Mouse (Mus musculus) liver, adult 2 months (tissue): ENCODE results near the gene Ppp1r3g. TPM values are rescaled to one million over a fixed set of nuclear protein-coding genes. Genes with fewer than 3 reads are reported as not detected.

ENCODE experiments used
- DNase-seq: peaks from one replicate; pipeline ENCODE4 v3.0.0-alpha.2; 2011; ENCODE audit warnings: low read depth, low spot score; ENCODE audit errors: extremely low read depth
- H3K27ac ChIP-seq: fragments of 200-500 bp; replicated peaks from 2 replicates; pipeline ENCODE4 v1.5.1; 2012; ENCODE audit warnings: low read depth, mild to moderate bottlenecking, control low read depth, inconsistent platforms, low read length; ENCODE audit not compliant: insufficient read depth
- H3K27me3 ChIP-seq: fragments of 200-500 bp; 2 replicates; pipeline ENCODE4 v1.6.1; 2012; ENCODE audit warnings: mild to moderate bottlenecking, moderate library complexity, low read length, inconsistent platforms; ENCODE audit not compliant: control insufficient read depth, insufficient read depth
- H3K36me3 ChIP-seq: fragments of 200-500 bp; 2 replicates; pipeline ENCODE4 v1.6.1; 2012; ENCODE audit warnings: low read length, inconsistent platforms; ENCODE audit not compliant: control insufficient read depth, insufficient read depth
- H3K4me1 ChIP-seq: fragments of 200-500 bp; 2 replicates; pipeline ENCODE4 v1.6.1; 2011; ENCODE audit warnings: low read length; ENCODE audit not compliant: control insufficient read depth, insufficient read depth
- H3K4me3 ChIP-seq: fragments of 200-500 bp; 2 replicates; pipeline ENCODE4 v1.5.1; 2011; ENCODE audit warnings: low read depth, mild to moderate bottlenecking, control low read depth, low read length, moderate library complexity; ENCODE audit not compliant: insufficient read depth
- H3K79me2 ChIP-seq: fragments of 200-500 bp; 2 replicates; pipeline ENCODE4 v1.6.1; 2012; ENCODE audit warnings: inconsistent platforms, mild to moderate bottlenecking, low read length, moderate library complexity; ENCODE audit not compliant: control insufficient read depth, insufficient read depth
- H3K9ac ChIP-seq: fragments of 200-500 bp; 2 replicates; pipeline ENCODE4 v1.6.1; 2012; ENCODE audit warnings: low read depth, mild to moderate bottlenecking, control low read depth, inconsistent platforms, low read length
- CTCF ChIP-seq: fragments of 200-500 bp; IDR thresholded peaks from 2 replicates; pipeline ENCODE4 v1.5.1; 2011; ENCODE audit warnings: low read depth, low read length, control low read depth
- POLR2A ChIP-seq: fragments of 200-500 bp; IDR thresholded peaks from 2 replicates; pipeline ENCODE4 v1.6.1; 2011; ENCODE audit warnings: low read length, control low read depth; ENCODE audit not compliant: insufficient read depth; ENCODE audit errors: extremely low read depth
- WGBS: fragments of 180-500 bp; shearing (Covaris S2); methylation state at CpG from one replicate; pipeline ENCODE4 v1.1.7; 2018; 5-methylcytosine and 5-hydroxymethylcytosine counted together
- polyA plus RNA-seq: library from polyadenylated mRNA; depleted of rRNA; stranded (reverse); fragments of >200 nt; gene quantifications from 2 replicates; pipeline ENCODE4 v1.2.3, GENCODE M21; 2012
- total RNA-seq: library from RNA; depleted of rRNA; stranded (reverse); fragments of >200 nt; gene quantifications from 2 replicates; pipeline ENCODE4 v1.2.3, GENCODE M21; 2014

Gene Ppp1r3g
- total and polyA plus RNA-seq, 2 experiments, result 0.22 to 4.7 TPM

GRCm38 (mm10) chr13:35997606-35998005 lies 39.0 kb downstream of the Ppp1r3g start:
- DNase-seq, result no peak
- H3K9ac ChIP-seq, result no peak overlapping the region
- 96% methylated on average over 4 of the region's 4 CpGs for WGBS
- H3K27me3 ChIP-seq, result no peaks in the 10 kb centered on the region
- no peak overlapping the region for H3K27ac ChIP-seq
- H3K36me3 ChIP-seq, result no peaks in the 10 kb centered on the region
- TF ChIP-seq CTCF, result no peak
- H3K79me2 ChIP-seq, result no peaks in the 10 kb centered on the region; the same call in 1 of the 2 replicates
- H3K4me3 ChIP-seq, result no peak overlapping the region
- peaks cover 19% of the 10 kb centered on the region for H3K4me1 ChIP-seq

- Histone ChIP-seq H3K79me2 (no peaks in the 10 kb centered on the region; the same call in 1 of the 2 replicates), H3K36me3 (no peaks in the 10 kb centered on the region), H3K9ac (no peak overlapping the region), H3K4me3 (no peak overlapping the region), H3K4me1 (peaks cover 12% of the 10 kb centered on the region), H3K27ac (no peak overlapping the region; the same call in 1 of the 2 replicates), H3K27me3 (no peaks in the 10 kb centered on the region)
- no peak for DNase-seq
- TF ChIP-seq CTCF (no peak), POLR2A (no peak)
- 6% methylated on average over 1 of the region's 1 CpGs for WGBS
These were observed 42.2 kb downstream of the Ppp1r3g start for GRCm38 (mm10) chr13:36000798-36001197.

DNA sequence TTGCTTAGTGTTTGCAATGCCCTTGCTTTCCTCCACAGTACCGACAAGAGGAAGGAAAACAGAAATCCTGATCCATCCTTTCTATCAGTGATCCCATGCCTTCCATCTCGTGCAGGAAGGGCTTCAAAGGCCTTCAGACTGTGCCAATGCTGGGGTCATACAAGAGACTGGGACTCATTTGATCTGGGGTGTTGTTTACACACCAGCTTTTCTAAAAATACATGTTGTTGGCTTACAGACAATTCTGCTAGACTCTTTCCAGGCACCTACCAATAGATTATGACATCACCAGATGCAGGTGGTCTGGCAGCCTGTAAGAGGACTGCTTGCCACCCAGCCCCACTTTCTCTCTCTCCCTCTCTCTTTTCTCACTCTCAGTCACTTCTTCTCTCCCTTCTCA lies 51.3 kb downstream of the Ppp1r3g start:
- H3K4me3 ChIP-seq, result no peak overlapping the region
- no peaks in the 10 kb centered on the region; the same call in 1 of the 2 replicates for H3K79me2 ChIP-seq
- H3K36me3 ChIP-seq, result no peaks in the 10 kb centered on the region
- WGBS, result 7% methylated on average over 2 of the region's 2 CpGs
- no peak for TF ChIP-seq POLR2A
- no peak for TF ChIP-seq CTCF
- no peak overlapping the region for H3K27ac ChIP-seq
- no peak overlapping the region for H3K9ac ChIP-seq
- peaks cover 3% of the 10 kb centered on the region; the same call in 1 of the 2 replicates for H3K4me1 ChIP-seq
- DNase-seq, result peak; percentile 52
- H3K27me3 ChIP-seq, result no peaks in the 10 kb centered on the region

- H3K9ac ChIP-seq, result no peak overlapping the region
- TF ChIP-seq POLR2A (no peak), CTCF (no peak)
- DNase-seq, result peak; percentile 96
- WGBS, result 32% methylated on average over 3 of the region's 3 CpGs
- no peak overlapping the region for H3K4me3 ChIP-seq
- H3K79me2 ChIP-seq, result no peaks in the 10 kb centered on the region; the same call in 1 of the 2 replicates
- H3K4me1 ChIP-seq, result peaks cover 10% of the 10 kb centered on the region; the same call in 1 of the 2 replicates
- H3K27me3 ChIP-seq, result no peaks in the 10 kb centered on the region
- H3K27ac ChIP-seq, result no peak overlapping the region
- H3K36me3 ChIP-seq, result no peaks in the 10 kb centered on the region
These were observed 57.0 kb downstream of the Ppp1r3g start for GRCm38 (mm10) chr13:36015636-36016035.

GRCm38 (mm10) chr13:36018017-36018416 lies 59.4 kb downstream of the Ppp1r3g start:
- Histone ChIP-seq H3K9ac (no peak overlapping the region), H3K27me3 (no peaks in the 10 kb centered on the region), H3K79me2 (no peaks in the 10 kb centered on the region; the same call in 1 of the 2 replicates), H3K4me1 (peaks cover 12% of the 10 kb centered on the region; the same call in 1 of the 2 replicates), H3K4me3 (no peak overlapping the region), H3K27ac (no peak overlapping the region), H3K36me3 (no peaks in the 10 kb centered on the region)
- no peak for DNase-seq
- TF ChIP-seq CTCF, result no peak
- no peak for TF ChIP-seq POLR2A
- WGBS, result 36% methylated on average over 2 of the region's 2 CpGs
